Mouse (Mus musculus): ENCODE results near the gene Ssr1.

The Ssr1 gene

GRCm38 (mm10) chr13:37952981-37953380 is 41.0 kb downstream of the Ssr1 start:
- in situ Hi-C loops (cut with MboI; ENCODE audit: low sequenced_read_pairs), result no loop called here

GRCm38 (mm10) chr13:37946734-37947133 is 47.3 kb downstream of the Ssr1 start:
- in situ Hi-C loops (cut with MboI; ENCODE audit: low sequenced_read_pairs), result loop anchor here (25.0 kb wide), 1 partner anchor 484 kb away; no protein-coding TSS in a partner anchor

- in situ Hi-C loops (cut with MboI; ENCODE audit: low sequenced_read_pairs), result loop anchor here (25.0 kb wide), 1 partner anchor 483 kb away; no protein-coding TSS in a partner anchor
Observed at GRCm38 (mm10) chr13:37945392-37945791, 48.6 kb downstream of the Ssr1 start.

GRCm38 (mm10) chr13:37944306-37944705 is 49.7 kb downstream of the Ssr1 start:
- in situ Hi-C loops (cut with MboI; ENCODE audit: low sequenced_read_pairs), result loop anchor here (25.0 kb wide), 1 partner anchor 482 kb away; no protein-coding TSS in a partner anchor

- in situ Hi-C loops (cut with MboI; ENCODE audit: low sequenced_read_pairs), result loop anchor here (25.0 kb wide), 1 partner anchor 481 kb away; no protein-coding TSS in a partner anchor
Observed at GRCm38 (mm10) chr13:37943466-37943865, 50.6 kb downstream of the Ssr1 start.

GRCm38 (mm10) chr13:37942887-37943331 is 51.1 kb downstream of the Ssr1 start:
- in situ Hi-C loops (cut with MboI; ENCODE audit: low sequenced_read_pairs), result loop anchor here (25.0 kb wide), 1 partner anchor 481 kb away; no protein-coding TSS in a partner anchor

GRCm38 (mm10) chr13:37941950-37942886 is 51.8 kb downstream of the Ssr1 start:
- in situ Hi-C loops (cut with MboI; ENCODE audit: low sequenced_read_pairs), result loop anchor here (25.0 kb wide), 1 partner anchor 480 kb away; no protein-coding TSS in a partner anchor

- in situ Hi-C loops (cut with MboI; ENCODE audit: low sequenced_read_pairs), result loop anchor here (25.0 kb wide), 1 partner anchor 479 kb away; no protein-coding TSS in a partner anchor
Observed at GRCm38 (mm10) chr13:37941138-37941645, 52.8 kb downstream of the Ssr1 start.

- in situ Hi-C loops (cut with MboI; ENCODE audit: low sequenced_read_pairs), result loop anchor here (25.0 kb wide), 1 partner anchor 478 kb away; no protein-coding TSS in a partner anchor
Observed at GRCm38 (mm10) chr13:37940649-37941048, 53.4 kb downstream of the Ssr1 start.

- in situ Hi-C loops (cut with MboI; ENCODE audit: low sequenced_read_pairs), result loop anchor here (25.0 kb wide), 1 partner anchor 478 kb away; no protein-coding TSS in a partner anchor
Observed at GRCm38 (mm10) chr13:37940167-37940566, 53.9 kb downstream of the Ssr1 start.

GRCm38 (mm10) chr13:37936351-37936750 is 57.7 kb downstream of the Ssr1 start:
- in situ Hi-C loops (cut with MboI; ENCODE audit: low sequenced_read_pairs), result loop anchor here (25.0 kb wide), 1 partner anchor 474 kb away; no protein-coding TSS in a partner anchor

GRCm38 (mm10) chr13:37934920-37935319 is 59.1 kb downstream of the Ssr1 start:
- in situ Hi-C loops (cut with MboI; ENCODE audit: low sequenced_read_pairs), result loop anchor here (25.0 kb wide), 1 partner anchor 473 kb away; no protein-coding TSS in a partner anchor

GRCm38 (mm10) chr13:37934075-37934474 is 59.9 kb downstream of the Ssr1 start:
- in situ Hi-C loops (cut with MboI; ENCODE audit: low sequenced_read_pairs), result loop anchor here (25.0 kb wide), 1 partner anchor 472 kb away; no protein-coding TSS in a partner anchor

GRCm38 (mm10) chr13:37931210-37931922 is 62.7 kb downstream of the Ssr1 start:
- in situ Hi-C loops (cut with MboI; ENCODE audit: low sequenced_read_pairs), result loop anchor here (25.0 kb wide), 1 partner anchor 469 kb away; no protein-coding TSS in a partner anchor

GRCm38 (mm10) chr13:37930621-37931020 is 63.4 kb downstream of the Ssr1 start:
- in situ Hi-C loops (cut with MboI; ENCODE audit: low sequenced_read_pairs), result loop anchor here (25.0 kb wide), 1 partner anchor 468 kb away; no protein-coding TSS in a partner anchor

GRCm38 (mm10) chr13:37930091-37930490 is 63.9 kb downstream of the Ssr1 start:
- in situ Hi-C loops (cut with MboI; ENCODE audit: low sequenced_read_pairs), result loop anchor here (25.0 kb wide), 1 partner anchor 468 kb away; no protein-coding TSS in a partner anchor

- in situ Hi-C loops (cut with MboI; ENCODE audit: low sequenced_read_pairs), result loop anchor here (25.0 kb wide), 1 partner anchor 467 kb away; no protein-coding TSS in a partner anchor
Observed at GRCm38 (mm10) chr13:37929532-37929931, 64.5 kb downstream of the Ssr1 start.

GRCm38 (mm10) chr13:37926394-37926793 is 67.6 kb downstream of the Ssr1 start:
- in situ Hi-C loops (cut with MboI; ENCODE audit: low sequenced_read_pairs), result loop anchor here (25.0 kb wide), 1 partner anchor 464 kb away; no protein-coding TSS in a partner anchor

- in situ Hi-C loops (cut with MboI; ENCODE audit: low sequenced_read_pairs), result no loop called here
Observed at GRCm38 (mm10) chr13:37924461-37924948, 69.5 kb downstream of the Ssr1 start.
